Mouse (Mus musculus): ENCODE data around the gene Phf14. TPM values are rescaled to one million over a fixed set of nuclear protein-coding genes. Genes with fewer than 3 reads are reported as not detected.

Phf14 gene
- 41.0 TPM for polyA plus RNA-seq (2014; fragmentation: Illumina TruSeq; extraction: RNeasy Lipid Tissue Mini Kit (QIAGEN cat#74804); ENCODE audit: low read depth, low replicate concordance)

GRCm38 (mm10) chr6:11907269-11908032, at the start of gene Phf14, which contains the start of gene Ndufa4:
Gene Phf14 (plus strand): TSS chr6:11907809.
Gene Ndufa4 (minus strand): TSS chr6:11907497.

Other genes with a start within 250 kb of the Phf14 start
- gene Ndufa4, start 312 bp upstream of the Phf14 start, polyA plus RNA-seq (2014; fragmentation: Illumina TruSeq; extraction: RNeasy Lipid Tissue Mini Kit (QIAGEN cat#74804); ENCODE audit: low read depth, low replicate concordance) = 3,139 TPM

Data from heart, adult 10 weeks (tissue).